Mouse (Mus musculus) monocyte, adult 2 months (primary cell): ENCODE results near the gene Zfr2.
A peak's percentile ranks its signal among the peaks of the same experiment; 100 is the strongest.

Source experiments
- DNase-seq, 2 experiments: peaks; one replicate each; pipeline ENCODE4 v3.0.0; 2022; ENCODE audit warnings: low spot score in 2 of 2, low read depth in 1 of 2

The Zfr2 gene

DNA sequence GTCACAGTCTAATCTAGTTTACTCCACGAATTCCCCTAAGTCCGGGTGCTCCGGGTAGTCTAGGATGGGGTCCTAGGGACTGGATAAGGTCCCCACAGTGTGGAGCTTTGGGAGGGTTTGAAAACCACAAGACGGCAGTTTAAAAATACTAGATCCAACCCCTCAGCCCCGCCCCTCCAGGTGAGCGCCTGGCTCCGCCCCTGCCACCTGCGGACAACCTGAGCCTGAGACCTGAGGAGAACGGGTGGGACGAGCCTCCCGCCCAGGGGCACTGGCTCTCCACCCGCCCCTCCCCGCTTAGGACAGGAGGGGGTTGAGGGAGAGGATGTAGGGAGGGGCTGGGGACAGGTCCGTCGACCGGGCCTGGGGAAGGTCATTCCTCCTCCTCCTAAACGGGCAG lies 51.8 kb downstream of the Zfr2 start:
- DNase-seq = no peak

DNA sequence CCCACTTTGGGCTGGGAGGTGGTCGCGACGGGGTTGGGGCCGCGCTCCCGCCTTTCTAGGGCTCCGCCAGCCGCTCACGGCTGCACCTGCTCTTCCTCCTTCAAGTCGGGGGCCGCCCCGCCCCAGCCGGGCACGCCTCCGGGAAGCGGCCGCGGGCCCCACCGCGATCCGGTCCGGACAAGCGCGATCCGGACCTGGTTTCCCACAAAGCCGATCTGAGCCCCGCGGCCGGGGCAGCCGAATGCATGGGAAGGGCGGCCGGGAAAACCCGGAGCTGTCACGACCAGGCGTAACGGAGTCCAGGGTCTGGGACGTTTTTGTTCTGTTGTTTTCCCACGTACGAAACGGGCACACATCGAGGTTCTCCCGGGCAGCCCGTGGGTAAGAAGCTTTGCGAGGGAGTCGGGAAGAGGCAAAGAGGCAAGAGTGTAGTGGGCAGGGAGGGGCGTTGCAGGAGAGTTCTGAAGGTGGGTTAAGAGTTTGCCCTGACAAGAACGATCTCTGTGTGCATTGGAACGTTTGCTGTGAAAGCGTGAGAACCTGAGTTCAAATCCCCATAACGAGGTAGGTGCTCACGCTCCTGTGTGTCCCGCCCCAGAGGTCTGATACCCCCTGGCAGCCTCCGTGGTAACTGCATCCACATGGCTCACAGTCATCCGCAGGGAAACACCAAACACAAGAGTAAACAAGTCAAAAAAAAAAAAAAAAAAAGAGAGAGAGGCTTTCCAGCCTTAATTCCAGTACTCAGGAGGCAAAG lies 52.9 kb downstream of the Zfr2 start:
- DNase-seq = peak in 1 of 2 experiments; percentile 80

DNA sequence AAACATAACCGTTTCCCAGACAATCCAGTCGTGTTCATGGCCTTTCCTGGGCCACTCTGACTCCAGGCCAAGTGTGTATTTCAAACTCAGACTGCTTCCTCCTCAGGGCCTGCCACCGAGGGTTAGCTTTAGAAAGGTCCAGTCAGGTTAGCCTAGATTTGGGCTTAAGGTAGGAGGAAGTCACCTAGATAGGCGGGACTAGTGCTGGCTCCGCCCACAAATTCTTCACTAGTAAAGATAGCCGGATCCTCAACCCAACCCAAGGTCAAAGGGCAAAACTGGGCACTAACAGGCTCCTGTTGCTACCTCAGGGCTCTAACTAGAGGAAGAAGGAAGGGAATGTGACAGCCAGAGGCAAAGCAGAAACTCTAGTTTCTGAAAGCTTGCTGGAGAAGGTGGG lies 53.6 kb downstream of the Zfr2 start:
- no peak for DNase-seq

DNA sequence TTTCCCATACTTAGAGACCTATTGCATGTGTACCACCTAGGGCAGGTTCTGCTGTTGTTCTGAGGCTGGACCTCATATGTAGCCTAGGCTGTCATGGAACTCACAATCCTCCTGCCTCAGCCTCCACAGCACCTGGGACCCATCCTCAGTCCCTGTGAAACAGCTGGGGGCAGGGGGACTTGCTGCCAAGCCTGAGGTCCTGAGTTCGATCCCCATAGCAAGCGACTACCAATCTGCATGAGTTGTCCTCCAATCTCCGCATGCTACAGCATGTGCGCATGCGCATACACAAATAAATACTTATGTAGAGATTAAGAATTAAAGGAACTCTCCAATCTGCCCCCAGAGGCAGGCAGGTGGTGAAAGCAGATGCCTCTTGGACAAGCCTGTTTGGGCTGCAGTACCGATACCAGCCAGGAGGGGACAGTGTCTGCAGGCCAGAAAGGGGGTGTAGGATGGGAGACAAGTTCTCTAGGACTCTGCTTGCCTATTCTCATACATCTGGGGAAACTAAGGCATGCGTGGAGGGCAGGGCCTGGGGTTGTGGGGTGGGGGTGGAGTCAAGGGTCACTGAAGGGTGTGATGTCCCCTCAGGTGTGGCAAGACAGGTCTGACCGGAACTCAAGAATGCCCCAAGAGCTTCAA lies 54.7 kb downstream of the Zfr2 start:
- peak in 1 of 2 experiments; percentile 71 for DNase-seq

DNA sequence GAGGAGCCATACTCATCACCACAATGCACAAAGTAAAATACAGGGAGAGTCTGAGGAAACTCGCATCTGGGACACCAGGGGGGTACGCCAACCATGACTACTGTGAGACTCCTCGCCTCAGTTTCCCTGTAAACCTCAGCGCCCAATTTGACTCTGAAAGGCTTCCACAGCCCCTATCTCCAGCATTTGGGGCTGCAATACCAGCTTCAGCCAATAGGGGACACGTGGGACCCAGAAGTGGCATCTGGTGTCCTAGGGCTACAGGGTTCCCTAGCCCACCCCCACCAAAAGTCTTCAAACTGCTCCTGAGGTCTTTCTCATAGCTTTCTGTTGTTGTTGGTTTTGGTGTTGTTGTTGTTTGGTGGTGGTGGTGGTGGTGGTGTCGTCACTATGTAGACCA lies 55.6 kb downstream of the Zfr2 start:
- DNase-seq = no peak

DNA sequence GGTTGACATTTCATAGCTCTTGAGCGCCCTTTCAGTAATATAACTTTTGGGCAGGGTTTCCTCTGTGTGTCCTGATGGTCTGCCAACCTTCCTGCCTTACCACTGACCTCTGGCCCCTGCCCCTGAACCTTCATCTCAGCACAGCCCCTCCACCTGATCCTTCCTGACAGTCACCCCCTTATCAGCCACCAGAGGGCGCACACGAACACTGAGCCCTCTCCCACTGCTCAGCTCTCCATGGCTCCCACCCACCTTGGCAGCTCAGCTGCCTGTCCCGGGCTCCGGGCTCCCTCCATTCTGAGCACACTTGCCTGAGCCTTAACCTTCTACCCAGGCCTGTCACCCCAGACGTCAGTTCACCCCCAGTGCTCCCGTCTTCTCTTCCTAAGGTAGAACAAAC lies 56.3 kb downstream of the Zfr2 start:
- DNase-seq = no peak

DNA sequence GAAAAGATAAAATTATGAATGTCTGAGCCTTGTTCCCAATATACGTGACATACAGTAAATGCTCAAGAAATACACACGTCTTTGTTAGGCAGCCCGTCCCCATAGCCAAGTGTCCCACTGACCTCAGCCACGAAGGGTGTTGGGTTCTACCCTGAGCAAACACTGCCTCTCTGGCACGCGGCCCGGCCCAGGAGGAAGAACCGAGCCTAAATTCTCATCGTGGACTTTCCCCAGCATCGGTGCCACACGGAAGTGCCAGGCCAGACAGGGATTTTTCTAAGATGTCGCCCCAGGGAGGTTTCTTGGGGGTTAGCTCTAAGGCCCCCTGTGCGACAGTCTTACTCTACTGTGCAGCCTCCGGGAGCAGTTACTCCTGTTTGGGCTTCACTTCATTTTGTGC lies 56.9 kb downstream of the Zfr2 start:
- no peak for DNase-seq

DNA sequence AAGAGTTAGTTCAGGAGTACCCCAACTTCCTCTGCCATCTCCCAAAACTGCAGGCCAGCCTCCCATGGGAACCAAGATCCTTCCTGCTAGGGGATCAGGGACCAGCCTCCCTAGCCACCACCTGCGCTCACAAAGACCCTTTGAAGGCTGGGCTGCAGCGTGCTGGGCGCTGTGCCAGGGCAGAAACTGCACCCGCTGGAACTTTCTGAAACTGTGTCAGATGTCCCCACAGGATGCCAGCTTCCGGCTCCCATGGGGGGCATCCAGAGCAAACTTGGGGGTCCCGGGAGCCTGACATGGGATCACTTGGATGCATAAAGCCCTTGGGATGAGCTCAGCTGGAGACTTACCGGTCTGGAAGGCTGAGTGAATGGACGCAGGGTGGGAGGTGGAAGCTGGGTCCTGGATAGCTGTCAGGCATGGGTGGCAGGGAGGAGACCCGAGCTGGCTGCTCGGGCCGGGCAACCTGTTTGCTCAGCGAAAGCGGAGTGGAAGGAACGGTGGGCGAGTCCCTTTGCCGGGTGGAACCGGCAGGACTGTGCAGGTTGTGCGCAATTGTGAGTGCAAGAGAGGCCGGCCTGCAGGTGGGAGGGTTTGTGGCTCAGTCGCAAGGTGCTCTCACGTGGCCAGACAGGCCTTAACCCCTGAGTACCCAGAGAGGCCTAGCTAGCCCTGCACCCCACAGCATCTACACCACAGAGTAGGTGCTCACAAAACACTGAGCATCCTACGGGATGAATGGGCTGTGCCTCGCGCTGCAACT lies 57.9 kb downstream of the Zfr2 start:
- no peak for DNase-seq

DNA sequence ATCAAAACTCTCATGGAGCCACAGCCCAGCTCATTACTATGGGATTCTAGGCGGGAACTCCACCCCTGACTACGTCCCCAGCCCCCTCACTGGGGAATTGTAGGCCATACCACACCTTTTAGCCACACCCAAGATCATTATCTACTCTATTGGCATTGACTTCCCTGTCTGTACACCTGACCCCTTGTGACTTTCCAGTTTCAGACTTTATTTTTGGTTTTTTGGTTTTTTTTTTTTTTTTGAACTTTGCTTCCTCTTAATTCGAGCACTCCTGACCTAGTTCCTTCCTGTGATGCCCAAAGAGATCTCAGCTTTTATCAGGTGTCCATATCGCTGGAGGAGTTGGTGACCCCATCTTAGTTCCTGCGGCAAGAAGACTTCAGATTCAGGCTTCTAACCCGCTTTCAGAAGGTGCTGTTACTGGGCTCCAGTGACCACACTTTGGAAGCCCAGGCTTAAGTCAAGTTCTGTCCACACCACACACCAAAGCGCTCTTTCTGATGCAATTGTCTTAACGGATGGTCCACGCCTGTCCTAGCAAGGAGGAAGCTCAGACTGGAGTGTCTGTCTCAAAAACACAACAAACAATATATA lies 58.7 kb downstream of the Zfr2 start, which contains the start of gene Tjp3:
Gene Tjp3 (minus strand): TSS at position 71 of the 594 bp plus-strand sequence.
- peak in 1 of 2 experiments; percentile 55 for DNase-seq

DNA sequence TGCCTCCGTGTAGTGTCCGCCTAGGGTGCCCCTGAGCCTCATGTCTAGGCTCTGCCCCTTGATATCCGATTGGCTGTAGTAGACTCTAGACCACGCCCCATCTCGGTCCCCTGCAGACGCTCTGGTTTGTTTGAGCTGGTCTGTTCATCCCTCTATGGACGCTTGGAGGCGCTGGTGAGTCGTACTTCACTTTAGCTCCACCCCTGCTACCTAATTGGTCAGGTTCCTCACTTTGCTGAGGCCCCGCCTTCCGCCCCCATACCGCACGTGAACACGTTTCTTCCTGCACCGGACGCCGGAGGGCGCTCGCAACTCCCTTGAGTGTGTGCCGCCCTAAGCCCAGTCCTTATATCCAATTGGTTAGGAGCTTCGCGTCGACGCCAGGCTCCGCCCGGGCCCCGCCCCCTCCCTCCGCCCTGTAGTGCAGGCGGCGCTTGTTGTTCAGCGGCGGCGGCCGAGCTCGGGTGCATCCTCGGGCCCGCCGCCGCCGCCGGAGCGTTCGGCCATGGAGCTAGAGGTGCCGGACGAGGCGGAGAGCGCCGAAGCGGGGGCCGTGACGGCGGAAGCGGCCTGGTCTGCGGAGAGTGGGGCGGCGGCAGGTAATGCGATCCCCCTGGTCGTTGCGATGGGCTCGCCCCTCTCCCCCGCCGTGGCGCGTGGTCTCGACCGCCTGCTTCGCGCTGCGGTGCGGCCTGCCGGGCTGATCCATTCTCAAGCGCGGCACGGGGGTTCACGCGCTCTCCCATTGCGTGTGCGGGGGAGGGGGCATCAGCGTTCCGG lies 59.8 kb downstream of the Zfr2 start, which contains the start of gene Pip5k1c:
Gene Pip5k1c (plus strand): TSS at position 410 of the 780 bp plus-strand sequence.
- peak; percentile 99 to 100 for DNase-seq

DNA sequence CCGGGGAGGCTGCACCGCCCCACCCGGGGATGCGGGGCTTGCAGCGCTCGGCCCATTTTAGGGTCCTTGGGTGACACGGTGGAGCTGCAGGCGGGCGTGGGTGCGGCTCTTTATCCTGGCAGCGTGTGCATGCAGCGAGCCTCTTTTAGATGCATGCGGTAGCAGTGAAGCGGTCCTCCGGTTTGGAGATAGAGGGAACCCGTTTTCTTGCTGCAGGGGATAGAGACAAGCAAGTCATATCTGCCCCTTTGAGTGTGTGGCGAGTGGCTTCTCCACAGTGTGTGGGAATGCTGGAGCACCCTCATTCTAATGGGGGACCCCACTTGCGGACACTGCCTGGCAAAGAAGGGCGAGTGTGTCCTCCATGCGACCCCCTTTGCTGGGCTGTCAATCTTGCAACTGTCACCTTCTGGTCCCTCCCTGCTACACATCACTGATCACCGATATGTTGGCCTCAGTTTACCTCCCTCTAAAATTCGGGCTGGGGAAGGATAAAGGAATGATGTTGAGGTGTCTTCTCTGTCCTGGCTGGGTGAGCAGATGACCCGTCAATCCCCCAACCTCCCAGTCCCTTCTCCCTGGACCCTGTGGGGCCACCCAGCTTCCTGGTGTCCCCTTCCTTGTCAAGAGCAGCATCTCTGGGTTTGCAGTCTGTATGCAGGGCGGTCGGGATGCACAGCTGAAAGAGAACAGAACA lies 60.5 kb downstream of the Zfr2 start:
- DNase-seq = no peak

DNA sequence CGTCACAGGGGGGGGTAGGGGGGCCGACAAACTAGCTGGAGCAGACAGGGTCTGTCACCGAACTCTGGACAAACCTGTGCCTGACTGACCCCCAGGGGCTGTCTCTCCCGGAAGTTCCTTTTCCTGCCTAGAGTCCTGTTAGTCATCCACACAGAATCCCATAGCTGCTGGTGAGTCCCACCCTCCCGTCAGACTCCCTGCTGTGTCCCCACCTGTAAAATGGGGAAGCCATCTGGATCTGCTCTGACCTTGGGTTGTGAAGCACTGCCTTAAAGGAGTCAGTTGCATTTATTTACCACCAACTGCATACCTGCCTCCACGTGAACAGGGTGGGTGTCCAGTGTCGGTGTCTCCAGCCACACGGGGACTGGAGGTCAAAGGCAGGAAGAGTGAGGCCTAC lies 61.5 kb downstream of the Zfr2 start:
- DNase-seq = no peak

DNA sequence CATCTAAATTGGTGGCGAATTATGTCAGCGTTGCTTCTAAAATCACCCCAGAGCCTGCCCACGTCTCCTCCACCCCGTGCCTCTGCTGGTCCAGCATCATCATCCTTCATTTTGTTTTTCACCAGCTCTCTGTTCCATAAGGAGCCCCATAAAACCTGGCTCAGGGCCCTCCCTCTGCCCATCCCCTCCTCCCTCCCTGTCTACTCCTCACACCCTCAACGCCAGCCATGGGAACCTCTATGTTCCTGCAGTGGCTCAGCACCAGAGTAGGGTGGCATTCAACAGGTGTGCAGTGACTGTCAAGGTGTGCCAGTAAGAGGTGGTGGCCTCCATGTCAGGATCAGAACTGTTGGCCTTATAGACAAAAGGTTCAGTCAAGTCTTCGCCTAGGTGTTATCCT lies 62.2 kb downstream of the Zfr2 start:
- DNase-seq = no peak

DNA sequence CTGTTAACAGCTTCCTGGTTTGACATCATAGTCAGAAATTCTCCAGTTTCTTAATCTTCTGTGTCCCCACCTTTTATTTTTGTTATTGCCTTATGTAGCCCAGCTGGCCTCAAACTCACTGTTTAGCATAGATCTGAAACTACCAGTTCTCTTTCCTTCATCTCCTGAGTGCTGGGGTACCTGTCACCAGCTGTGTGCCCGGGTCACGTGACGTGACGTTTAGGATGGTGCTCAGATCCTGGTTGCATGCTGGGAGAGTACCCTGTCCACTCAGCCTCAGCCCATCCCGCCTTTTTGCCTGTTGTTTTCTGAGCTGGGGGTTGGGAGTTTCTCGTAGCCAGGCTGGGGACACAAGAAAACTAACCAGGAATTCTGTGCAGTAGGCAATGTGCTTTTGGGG lies 64.3 kb downstream of the Zfr2 start:
- DNase-seq = peak in 1 of 2 experiments; percentile 50

DNA sequence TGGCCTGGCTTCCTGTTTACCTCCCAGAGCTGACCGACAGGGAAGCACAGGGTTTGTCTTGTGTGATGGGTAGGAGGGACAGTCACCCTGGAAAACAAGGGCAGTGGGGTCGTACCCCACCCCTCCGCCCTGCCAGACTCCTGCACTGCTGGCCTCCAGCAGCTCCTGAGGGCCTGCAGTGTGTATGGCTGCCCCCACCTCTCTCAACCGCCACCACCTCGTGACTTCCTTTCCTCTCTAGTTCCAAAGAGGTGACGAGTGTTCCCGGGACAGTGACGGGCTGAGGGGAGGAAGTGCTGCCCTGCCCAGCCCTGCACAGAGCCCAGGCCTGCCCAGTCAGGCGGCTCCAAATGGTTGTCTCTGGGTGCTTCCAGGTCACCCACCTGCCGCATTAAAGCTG lies 64.9 kb downstream of the Zfr2 start:
- DNase-seq = peak; percentile 83 to 86

DNA sequence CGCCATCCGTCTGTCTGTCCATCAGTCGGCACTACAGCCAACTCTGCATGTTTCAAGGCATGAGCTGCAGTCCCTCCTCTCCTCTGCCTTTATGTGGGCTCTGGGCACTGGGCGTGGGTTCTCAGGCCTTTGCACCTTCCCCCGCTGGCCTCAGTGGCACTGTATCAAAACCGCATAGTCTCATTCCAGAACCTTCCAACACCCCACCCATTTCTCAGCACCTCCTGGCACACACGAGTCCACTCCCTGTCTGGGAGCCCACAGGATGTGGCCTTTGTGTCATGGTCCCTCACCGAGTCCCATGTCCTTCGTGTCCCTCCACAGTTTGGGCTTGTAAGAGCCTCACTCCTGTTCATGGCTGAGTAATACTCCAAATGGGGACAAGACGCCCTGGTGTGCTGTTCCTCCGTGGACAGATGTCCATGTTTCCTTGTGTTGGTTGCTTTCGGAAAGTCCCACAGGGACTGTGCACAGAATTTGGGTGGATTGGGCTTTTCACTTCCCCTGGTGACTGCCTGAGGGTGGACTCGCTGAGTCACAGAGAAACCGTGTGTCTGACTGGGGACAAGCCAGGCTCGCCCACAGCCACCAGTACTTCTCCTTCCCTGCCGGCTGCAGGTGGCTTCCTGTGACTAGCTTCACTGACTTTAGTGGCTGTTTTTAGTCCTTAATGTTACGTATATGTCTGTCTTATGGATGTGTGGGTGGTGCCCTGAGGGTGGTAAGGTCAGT lies 65.6 kb downstream of the Zfr2 start:
- DNase-seq = peak; percentile 71 to 81

DNA sequence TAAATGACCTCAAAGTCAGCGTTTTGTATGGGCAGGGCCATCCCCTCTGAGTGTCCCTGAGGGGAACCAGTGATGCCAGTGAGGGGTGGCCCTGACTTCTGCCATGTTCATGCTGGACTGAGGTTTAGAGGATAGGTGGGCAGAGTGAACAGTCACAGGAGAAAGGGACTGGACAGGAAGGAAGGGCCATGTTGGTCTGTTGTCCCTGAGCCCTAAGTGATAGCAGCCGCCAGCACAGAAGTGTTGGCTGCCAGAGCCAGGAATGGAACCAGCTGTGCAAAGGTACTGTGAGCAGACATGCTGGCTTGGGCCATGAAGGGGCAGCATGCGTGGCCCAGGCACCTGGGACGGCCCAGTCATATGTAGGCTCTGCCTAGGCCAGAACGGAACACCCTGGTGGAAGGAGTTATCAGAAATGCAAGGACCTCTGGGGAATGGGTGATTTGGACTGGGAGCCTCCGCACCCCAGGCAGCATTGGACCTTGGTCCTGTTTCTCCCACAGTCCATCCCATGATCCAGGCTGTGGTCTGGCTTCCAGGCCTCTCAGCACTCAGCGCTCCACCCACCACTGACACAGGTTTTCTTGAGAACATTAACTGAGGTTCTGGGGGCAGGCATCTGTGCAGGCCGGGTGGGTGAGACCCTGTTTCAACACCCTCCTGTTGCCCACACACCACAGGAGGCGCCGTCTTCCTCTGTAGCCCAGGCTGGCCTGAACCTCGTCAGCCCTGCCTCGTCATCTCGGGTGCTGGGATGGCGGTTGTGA lies 66.8 kb downstream of the Zfr2 start:
- no peak for DNase-seq

DNA sequence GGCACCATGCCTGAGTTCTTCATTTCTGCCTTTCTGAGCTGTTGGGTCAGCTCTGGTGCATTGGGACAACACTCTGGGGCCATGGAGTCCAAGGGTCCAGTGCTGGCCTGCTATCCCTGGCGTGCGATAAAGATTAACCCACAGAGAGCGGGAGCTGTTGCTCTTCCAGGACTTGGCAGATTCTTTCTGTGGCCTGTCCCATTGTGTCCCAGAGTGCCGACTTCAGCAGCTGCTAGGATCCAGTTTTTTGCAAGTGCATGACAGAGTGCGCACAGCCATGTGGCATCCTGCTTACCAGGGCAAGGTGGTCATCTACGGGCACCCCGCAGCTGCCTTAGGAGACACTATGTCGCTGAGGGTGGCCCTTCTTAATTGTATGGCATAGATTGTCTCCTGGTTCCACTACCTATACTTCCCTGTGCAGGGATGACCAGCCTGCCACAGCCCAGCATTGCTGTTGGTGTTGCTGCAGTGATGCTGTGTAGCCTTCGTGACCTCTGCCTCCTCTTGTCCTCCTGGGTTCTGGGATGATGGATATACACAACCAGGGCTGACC lies 67.5 kb downstream of the Zfr2 start:
- DNase-seq = no peak
